Mouse (Mus musculus) G1E-ER4 (cell line): Measurements from ENCODE around the gene Stum. TPM values are rescaled to one million over a fixed set of nuclear protein-coding genes. Genes with fewer than 3 reads are reported as not detected.

Source experiments
- GATA1 ChIP-seq: IDR thresholded peaks from one replicate; pipeline ENCODE4 v1.8.0; 2012; ENCODE audit warnings: low read length, inconsistent platforms
- polyA plus RNA-seq: library from polyadenylated mRNA; stranded (reverse); fragments of >175 nt; gene quantifications from 2 replicates; pipeline ENCODE4 v1.2.3, GENCODE M21; 2012

Stum gene
- polyA plus RNA-seq, 1 experiment, result not detected

DNA sequence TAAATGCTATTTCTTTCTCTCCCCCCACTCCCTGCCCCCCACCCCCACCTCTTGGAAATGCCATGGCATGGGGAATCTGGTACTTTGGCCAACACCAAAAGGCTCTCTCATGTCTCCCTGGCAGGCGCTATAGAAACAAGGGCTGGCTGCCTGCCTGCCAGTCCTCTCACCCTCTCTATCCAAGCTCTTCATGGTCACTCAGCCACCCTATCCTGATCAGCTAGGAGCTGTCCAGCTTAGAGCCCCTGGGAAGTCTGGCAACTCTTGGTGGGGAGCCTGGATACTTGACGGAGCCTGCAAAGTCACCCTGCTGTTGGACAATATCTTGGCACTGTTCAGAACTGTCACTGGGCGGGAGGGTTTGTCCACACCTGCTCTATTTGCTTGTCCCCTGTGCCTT lies 24.6 kb downstream of the Stum start:
- no peak for TF ChIP-seq GATA1

DNA sequence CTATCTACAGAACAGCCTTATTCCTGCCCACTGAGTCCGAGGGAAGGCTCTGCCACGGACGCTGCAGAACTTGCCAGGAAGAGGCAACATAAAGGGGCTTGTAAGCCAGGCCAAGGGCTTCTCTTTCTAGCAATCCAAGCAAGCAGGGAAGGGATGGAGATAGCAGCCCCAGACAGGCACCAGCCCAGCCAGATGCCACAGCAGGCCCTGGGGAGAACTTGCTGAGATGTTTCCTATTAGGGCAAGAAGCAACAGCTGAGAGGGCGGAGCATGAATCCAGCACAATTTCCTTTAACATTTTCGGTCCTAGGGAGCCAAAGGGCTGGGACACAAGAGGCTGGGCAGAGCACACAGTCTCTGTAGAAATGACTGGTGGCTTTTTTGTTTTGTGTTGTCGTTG lies 25.0 kb downstream of the Stum start:
- TF ChIP-seq GATA1, result no peak

- TF ChIP-seq GATA1, result no peak
Measured at GRCm38 (mm10) chr1:180449641-180450040, 33.7 kb downstream of the Stum start.

- TF ChIP-seq GATA1, result no peak
Measured at GRCm38 (mm10) chr1:180444411-180444810, 38.9 kb downstream of the Stum start.

DNA sequence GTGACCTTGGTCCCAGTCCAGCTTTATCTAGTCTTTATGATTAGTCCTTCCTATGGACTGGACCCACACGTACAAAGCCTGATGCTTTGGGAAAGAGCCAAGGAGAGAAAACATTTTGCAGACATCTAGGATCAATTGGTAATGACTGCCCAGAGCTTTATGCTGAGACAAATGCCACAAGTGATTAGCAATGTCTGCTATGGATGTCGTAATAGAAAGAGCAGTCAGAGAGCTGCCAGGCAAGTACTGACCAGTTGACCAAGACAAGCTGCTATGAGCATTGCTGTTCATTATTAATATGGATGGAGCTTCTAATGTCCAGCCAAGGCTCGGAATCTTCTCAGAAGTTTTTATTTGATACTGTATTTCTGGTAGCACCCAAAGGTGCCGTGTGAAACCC lies 43.8 kb downstream of the Stum start:
- TF ChIP-seq GATA1, result no peak

DNA sequence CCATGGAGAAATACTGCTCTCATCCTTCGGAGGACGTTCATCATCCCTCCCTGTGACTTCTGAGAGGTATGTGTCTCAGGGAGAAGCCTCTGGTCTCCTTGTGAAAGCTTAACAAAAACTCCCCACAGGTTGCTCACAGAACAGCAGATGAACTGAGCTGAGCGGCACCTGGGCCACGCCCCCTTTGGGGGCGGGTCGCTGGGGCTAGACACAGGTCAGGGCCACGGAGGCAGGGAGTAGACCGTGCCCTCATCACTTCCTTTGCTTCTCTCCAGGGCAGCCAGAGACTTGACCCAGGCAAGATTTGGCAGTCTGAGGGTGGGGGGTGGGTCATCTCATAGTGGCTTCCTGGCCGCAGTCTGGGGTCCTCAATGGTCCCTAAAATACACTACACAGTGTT lies 48.4 kb downstream of the Stum start:
- no peak for TF ChIP-seq GATA1

DNA sequence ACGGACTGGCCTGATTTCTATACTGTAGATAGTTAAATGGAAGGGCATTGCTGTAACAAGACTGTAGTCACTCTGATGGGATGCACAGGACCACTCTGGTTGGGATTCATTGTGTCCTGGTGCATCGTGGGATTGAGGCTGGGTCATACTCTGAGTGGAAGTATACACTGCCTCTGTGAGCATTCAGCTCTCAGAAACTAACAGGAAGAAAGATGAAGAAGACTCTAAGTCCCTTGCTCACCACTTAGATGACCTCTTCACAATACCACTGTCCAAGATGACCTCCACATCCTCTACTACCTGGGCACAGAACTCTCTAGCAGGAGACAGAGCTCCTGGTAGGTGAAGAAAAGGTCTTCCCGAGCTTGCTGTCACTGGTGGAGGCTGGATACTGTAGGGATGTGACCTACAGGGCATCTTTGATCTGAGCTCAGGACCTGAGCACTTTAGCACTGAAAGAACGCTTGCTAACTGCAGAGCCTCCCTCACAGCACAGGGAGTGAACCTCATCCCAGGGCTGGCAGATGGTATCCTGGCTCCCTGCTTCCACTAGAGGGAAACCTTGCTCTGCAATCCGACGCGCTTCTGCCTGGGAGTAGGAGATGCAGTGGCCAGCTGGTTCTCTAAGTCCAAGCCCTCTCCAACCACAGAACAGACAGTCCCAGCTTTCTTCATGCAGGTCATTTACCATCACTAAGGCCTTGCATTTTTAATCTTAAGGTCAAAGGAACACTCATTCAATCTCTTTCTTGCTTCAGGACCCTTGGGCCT lies 49.3 kb downstream of the Stum start:
- no peak for TF ChIP-seq GATA1

DNA sequence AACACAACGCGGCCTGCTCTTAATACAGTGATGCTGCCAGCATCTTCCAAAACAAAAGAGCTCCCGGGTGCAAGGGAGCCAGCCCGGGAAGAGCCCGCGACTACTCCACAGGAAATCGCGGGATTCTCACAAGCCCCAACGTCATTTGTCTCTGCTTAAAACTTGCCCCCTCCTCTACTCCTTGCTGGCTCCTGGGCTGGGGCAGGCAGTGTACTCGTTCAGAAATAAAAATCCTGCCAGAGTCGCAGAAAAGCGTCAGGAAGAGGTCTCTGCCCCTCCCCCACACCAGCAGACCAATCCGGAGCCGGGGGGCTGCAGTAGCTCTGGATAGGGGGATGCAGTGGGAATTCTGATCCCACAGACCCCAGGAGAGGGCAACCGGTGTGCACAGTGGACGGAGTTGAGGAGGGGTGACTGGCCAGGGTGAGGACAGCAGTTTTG lies 50.2 kb downstream of the Stum start:
- no peak for TF ChIP-seq GATA1

GRCm38 (mm10) chr1:180431833-180432232 lies 51.5 kb downstream of the Stum start:
- no peak for TF ChIP-seq GATA1

DNA sequence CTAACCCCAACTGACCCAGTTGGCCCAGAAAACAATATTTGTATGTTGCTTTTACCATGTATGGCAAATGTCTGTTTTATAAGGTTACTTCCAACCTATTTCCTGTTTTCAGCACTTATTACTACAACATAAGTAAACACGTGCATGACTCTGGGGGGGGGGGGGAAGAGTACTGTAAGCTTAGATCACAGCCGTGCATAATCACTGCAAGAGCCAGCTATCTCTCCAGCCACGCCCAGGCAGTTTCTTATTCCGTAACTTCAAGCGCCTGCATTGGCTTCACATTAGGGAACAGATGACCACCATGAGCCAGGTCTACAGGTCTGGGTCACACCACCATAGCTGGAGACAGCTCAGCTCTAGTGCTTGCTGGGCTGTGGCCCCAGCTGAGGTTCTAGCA lies 53.5 kb downstream of the Stum start:
- TF ChIP-seq GATA1, result no peak

DNA sequence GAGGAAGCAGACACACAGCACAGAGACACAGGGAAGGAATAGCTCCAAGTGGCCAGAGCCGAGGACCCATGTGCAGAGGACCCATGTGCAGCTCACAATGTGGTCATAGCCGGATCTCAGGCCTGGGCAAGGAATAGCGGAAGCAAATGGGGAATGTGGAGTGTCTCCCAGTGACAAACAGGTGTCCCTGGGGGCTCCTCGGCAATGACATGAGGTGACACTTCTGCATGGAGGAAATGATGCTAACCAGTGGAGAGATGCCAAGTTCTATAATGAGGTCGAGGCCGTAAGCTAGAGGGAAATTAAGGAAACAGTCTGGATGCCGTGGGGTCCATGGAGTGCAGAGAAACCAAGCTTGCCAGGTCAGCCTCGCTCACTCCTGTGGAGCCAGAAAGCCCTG lies 54.4 kb downstream of the Stum start:
- TF ChIP-seq GATA1, result no peak

DNA sequence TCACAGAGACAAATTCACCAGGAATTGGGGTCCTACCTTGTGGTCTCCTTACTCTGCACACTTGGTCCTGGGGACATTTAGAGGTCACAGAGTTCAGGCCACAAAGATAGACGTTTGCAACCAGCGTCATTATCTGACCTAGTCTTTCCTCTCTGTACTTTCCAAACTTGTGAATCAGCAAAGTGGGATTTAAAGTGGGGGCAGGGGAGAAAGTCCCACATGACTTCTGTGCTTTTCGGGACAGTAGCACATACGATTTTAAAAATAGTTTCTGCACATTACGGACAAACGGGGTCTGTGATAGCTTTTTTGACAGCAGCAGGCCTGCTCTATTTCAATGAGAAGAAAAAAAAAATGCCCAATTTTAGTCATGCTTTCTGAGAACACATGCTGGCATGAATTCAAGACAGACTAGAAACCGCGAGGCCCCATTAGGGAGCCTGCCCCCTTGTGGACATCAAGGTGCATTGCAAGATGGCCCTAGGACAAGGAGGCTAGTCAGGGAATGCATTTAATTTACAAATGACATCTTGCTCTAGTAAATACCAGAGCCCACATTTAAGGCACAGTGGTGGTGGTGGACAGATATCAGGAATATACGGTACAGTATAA lies 55.1 kb downstream of the Stum start:
- no peak for TF ChIP-seq GATA1

DNA sequence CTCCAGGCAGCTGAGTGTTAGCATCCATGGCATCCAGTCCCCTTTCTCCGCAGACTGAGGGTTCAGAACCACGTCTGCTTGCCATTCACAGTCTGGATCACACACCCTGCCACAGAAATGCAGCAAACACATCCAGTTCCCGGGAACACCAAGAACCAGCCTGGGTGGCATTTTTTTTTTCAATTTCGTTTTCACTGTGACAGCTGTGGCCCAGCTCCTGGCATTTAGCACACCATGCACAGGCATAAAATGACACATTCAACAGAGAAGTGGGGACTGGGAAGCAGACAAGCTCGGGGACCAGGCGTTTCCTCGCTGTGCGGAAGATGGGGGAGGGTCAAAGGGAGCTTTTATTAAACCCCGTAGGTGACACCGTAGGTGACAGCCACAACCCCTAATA lies 55.6 kb downstream of the Stum start:
- TF ChIP-seq GATA1, result no peak

GRCm38 (mm10) chr1:180426405-180426804 lies 56.9 kb downstream of the Stum start:
- TF ChIP-seq GATA1, result no peak

DNA sequence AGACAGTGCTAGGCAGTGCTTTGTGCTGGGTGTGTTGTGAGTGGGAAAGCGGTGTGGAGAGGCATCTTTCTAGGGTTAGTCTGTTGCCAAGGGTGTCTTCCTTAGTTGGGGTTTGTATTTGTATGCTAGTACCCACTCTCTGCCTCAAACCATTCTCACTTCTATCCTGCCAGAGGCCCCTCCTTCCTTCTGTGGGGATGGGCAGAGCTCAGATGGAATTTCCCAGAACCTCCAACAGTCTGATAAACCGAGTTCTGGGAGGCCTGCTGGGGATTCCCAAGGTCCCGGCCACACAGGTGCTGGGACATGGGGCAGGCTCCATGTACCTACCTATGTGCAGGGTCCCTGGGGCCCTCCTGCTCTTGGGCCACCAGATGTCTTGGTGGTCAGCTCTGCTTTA lies 59.4 kb downstream of the Stum start:
- TF ChIP-seq GATA1, result no peak

GRCm38 (mm10) chr1:180423008-180423639 lies 60.2 kb downstream of the Stum start:
- no peak for TF ChIP-seq GATA1
